Mouse (Mus musculus): ENCODE results near the gene Tmem87b.

Gene Tmem87b

DNA sequence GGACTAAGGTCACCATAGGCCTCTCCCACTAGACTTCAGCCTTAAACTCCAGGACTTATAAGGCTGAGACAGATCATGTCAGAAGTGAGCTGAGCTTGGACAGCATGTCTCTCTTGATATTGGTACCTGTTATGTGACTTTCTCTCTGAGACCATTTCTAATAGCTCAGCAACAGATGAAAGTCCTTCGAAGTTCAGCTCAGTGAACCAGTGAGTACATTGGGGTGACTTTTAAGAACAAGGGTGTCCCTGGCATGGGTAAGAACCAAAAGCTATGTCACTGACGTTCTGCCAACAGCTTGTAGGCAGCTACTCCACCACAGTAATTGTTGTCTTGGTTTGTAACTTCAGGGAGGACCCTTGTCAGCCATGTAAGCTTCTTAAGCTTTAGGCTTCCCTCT lies 2.7 kb downstream of the Tmem87b start:
- DNase-seq: no peak

DNA sequence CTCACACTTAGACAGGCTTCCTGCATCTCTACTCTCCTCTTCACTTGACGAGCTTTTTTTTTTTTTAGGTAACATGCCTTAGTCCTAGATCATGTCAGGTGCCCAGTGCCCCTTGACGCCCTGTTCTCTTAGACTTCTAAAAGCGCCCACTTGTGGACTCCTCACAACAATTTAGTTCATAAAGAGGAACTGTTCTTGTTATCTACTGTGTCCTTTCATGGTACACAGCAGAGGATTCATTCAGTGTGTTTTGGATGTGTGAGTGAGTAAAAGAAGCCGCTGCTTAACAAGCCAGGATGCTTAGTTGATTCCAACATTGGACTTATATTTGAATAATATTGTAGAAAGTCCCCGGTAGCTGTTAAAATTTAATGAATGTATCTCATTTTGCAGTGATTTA lies 6.0 kb downstream of the Tmem87b start:
- DNase-seq: no peak

DNA sequence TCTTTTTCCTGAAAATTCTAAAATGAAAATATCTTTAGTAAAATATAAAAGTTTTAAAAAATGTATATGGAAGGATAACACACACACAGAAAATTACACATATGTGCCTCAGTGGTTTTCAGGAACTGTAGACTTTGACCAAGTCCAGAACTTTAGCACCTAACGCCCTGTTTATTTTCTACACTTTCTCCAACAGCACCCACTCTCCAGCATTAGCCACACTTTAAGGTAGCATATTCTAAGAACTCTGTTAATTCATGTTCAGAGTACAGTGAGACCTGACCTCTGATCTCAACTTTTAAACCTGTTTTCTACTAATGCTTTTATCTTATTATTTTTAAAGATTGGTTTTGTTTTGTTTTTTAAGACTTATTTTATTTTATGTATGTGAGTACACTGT lies 9.9 kb downstream of the Tmem87b start:
- DNase-seq: no peak

DNA sequence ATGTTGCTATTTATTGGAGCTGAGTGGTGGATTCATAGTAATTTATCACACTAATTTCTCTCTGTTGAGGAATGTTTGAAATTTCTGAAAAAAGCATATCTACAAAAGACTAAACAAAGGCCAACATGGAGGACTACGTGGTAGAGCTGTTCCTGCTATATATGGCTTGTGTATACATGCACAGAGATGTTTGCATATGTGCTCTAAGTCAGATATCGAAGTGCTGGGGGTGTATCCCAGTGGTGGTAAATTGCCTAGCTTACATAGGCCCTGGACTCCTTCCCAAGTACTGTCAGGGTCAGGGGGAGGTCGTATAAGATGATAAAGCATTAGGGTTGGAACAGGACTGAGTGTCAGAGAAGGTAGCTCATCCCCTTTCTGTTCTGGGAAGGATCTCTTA lies 14.7 kb downstream of the Tmem87b start:
- no peak for DNase-seq

- no peak for DNase-seq
These were observed 15.1 kb downstream of the Tmem87b start for GRCm38 (mm10) chr2:128833035-128833434.

GRCm38 (mm10) chr2:128833435-128833834 lies 15.5 kb downstream of the Tmem87b start:
- no peak for DNase-seq

DNA sequence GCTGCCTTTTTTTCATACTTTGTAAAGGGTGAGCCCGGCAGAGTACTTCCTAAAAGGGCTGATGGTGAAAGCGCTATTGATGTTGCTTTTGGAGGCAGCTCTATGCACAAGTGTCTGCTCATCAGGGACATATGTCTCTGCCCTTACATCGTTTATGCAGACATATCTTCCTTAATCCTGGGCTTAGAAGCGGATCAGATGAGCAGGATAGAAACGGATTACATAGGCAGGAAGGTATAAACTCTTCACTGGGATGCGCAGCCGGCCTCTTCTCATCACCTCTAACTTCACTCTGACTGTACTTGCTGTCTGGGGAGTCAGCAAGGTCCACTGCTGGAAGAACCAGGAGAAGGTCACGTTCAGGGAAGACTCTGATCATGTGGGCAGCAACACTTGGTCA lies 19.6 kb downstream of the Tmem87b start:
- no peak for DNase-seq

DNA sequence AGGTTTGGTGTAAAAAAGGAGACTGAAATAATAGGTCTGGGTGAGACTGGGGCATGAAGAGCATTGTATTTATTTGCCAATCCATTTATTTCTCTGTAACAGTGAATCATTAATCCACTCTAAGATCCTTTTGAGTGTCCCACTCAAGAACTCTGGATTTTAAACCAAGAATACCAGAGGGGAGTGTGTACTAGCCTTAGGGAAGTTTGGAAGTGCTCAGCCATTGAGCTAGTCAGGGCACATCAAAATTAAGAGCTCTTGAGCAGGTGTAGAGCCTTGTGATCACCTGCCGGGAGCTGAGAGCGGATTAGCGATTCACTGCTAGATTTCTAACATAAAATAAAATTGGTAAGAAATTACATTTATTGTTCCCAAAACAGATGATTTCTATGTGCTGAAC lies 20.7 kb downstream of the Tmem87b start:
- DNase-seq: no peak

DNA sequence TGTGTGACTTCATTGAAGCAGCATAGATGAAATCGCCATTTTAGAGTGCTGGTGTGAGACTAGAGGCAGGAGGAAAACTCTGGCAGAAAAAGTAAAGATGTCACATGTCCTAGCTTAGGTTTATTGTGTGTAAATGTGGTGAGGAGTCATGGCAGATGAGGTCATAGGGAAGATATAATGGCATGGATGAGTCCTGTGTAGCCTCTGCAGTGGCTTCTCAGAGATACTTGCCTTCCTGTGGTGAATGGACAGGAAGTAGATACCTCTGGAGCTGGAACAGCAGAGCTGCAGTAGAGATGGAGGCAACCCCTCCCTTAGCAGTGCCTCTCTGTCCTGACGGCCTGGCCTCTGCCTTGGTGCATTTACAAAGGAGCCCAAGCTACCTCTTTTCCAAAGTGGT lies 21.6 kb downstream of the Tmem87b start:
- no peak for DNase-seq

GRCm38 (mm10) chr2:128842437-128842836 lies 24.5 kb downstream of the Tmem87b start:
- no peak for DNase-seq

- no peak for DNase-seq
These were observed 32.1 kb downstream of the Tmem87b start for GRCm38 (mm10) chr2:128850036-128850435.

DNA sequence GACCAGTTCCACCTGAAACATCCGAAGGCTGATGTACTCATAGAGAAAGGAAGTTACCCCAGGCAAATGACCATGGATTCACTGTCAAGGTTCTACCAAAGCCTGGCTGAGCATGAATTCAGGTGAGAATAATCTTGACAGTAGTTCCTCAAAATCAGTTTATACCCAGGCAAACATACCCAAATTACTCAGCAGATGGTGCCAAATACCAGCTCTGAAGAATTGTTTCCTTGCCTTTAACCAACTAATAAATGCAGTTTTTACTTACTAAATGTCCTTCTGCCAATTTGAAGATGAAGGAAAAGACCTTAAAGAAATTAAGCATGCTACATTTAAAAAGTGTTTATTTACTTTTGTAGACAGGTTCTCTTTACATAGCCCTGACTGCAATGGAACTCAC lies 38.8 kb downstream of the Tmem87b start:
- DNase-seq: no peak

DNA sequence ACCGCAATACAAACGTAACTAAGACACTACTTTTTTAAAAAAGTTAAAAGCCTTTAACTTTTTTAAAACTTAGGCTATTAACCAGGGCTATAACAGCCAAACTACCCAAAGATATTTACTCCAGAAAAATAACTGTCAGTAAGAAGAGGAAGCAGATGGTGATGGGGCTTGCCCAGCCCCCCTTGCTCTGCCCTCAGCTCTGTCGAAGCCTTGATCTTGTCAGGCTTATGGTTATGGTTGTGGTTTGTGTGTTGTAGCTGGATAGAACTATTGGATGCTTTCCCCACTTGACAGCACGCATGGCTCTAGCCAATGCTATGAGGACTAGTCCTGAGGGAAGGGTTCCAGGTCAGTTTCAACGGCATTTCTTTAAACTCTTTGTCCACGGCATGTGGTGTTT lies 41.0 kb downstream of the Tmem87b start:
- no peak for DNase-seq

- no peak for DNase-seq
These were observed 41.9 kb downstream of the Tmem87b start for GRCm38 (mm10) chr2:128859861-128860260.

- DNase-seq: no peak
These were observed 44.7 kb downstream of the Tmem87b start, which contains the start of gene Fbln7 for GRCm38 (mm10) chr2:128862636-128863035. Gene Fbln7 (plus strand): TSS chr2:128862981.

GRCm38 (mm10) chr2:128863777-128864331 lies 45.9 kb downstream of the Tmem87b start:
- DNase-seq: peak; percentile 83

DNA sequence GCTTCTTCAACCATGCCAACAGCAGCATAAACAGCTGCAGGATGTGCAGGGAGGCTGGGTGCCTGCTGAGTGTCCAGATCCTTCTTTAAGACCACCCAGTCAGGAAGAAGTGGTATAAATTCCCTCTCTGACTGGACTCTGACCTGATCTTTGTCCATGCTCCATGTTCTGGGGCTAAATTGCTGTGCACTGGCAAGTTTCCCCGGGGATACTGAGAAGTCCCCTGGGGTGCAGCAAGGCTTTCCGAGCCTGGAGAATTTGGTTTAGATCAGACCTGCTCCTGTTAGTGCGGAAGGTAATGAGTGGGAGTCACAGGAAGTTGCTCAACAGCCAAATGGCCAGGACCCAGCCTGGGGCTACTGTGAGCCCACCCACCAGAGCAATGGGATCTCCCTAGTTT lies 47.1 kb downstream of the Tmem87b start:
- DNase-seq: no peak

- DNase-seq: no peak
These were observed 53.7 kb downstream of the Tmem87b start for GRCm38 (mm10) chr2:128871656-128872055.

DNA sequence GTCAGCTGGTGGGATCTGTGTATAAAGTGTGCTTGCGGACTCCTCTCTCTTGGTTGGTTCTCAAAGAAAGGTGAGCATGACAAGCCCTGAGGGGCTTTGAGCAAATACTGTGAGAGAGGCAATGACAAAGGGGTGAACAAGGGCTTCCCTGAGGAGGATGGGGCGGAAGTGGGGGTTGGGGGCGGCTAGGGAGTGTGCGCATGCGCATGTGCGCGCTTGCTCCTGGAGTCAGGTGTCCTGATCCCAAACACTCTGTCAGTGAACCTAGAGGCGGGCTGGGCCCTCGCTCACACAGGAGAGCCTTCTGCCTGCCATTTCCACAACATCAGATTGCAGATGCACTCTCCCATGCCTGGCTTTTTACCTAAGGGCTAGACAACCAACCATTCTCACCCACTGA lies 54.3 kb downstream of the Tmem87b start:
- no peak for DNase-seq

DNA sequence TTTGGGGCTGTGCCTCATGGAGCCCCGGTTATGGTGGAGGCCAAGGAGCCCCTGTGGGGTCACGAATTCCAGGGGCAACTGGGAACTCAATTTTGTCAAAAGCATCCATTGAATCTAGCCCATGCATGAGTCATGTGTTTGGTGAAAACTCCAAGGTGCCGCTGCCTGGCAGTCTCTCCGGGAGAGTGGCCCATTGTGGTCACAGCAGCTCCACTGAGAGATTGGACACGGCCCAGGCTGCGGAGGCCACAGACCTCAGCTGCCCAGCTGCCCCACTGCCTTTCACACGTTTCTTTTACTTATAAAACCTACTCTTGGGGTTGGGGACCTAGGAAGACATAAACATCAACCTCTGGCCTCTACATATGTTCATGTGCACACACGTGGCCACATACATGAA lies 57.6 kb downstream of the Tmem87b start:
- no peak for DNase-seq

- DNase-seq: no peak
These were observed 63.3 kb downstream of the Tmem87b start for GRCm38 (mm10) chr2:128881236-128881635.

- no peak for DNase-seq
These were observed 67.4 kb downstream of the Tmem87b start for GRCm38 (mm10) chr2:128885225-128885811.

DNA sequence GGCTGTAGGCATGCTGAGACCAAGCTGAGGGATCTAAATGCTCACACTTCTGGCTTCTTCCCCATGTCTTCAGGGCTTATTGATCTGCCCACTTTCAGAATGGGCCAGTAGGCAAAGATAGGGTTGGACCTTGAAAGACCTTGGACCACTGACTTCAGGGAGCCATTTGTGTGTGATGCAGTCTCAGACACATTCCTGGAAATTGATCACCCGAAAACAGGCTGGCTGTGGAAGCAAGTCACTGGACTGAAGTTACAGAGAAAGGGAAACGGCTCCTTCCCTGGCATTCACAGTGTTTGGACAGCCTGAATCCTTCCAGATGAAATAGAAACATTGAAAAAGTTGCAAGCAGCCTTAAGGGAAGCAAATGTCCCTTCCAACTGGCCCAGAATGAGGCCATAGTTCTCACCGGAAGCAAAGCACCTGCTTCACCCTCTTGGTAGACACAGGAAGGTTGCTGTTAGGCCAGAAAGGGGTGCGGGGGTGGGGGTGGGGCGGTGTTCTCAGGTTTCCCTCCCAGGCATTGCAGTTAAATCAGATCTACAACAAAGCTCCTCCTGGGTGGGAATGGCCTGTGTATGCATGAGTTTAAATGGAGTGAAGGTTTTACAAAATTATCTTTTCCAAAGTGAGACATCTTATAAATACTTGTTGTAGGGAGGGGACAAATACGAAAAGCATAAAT lies 70.1 kb downstream of the Tmem87b start:
- DNase-seq: no peak

GRCm38 (mm10) chr2:128890661-128891335 lies 72.9 kb downstream of the Tmem87b start:
- no peak for DNase-seq

Data from embryo, embryonic 11 days (tissue).